Mouse (Mus musculus): ENCODE measurements around the gene Hsd3b6.

DNA sequence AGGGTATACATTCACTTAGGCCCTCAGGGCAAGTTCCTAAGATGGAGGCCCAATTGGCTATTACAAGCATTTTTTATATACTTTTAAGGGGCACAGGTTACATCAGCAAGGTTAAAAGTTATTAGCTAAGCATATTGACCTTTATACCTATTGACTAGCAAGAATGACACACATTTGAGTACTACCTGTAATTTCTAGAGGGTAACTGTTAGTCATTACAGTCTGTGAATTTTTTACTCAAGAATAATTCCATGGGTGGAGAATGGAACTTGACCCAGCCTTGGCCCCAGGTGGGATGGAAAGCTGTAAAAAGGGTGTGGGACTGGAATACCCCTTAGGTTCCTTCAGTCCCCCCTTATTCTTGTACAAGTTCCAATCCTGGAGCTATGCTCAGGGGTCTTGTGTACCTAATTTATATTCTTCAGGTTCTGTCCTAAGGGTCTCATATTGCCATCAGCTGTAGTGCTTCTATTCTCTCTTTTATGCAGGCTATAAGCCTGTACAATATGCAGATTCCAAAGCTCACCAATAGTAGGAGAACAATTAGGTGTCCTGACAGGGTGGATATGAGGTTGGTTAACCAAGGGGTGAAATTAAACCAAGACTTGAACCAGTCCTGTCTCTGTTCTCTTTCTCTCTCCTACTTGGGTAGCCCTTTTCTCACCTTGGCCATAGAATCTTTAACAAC, 31.9 kb downstream of the Hsd3b6 start:
- TF ChIP-seq CTCF (IDR thresholded peaks at IDR 0.05 in 2 of 3, conservative IDR thresholded peaks at IDR 0.05 in 1 of 3; ENCODE audit: control insufficient read depth in 1 of 3, insufficient read depth in 1 of 3, low read depth in 2 of 3, low read length in 3 of 3, poor library complexity in 1 of 3, severe bottlenecking in 1 of 3) (no peak), USF1 (IDR thresholded peaks at IDR 0.05; ENCODE audit: low read depth, low read length) (no peak), POLR2A (IDR thresholded peaks at IDR 0.05; ENCODE audit: control insufficient read depth in 1 of 2, insufficient read depth in 1 of 2, low read depth in 1 of 2, low read length in 2 of 2, poor library complexity in 1 of 2) (no peak), MYC (IDR thresholded peaks at IDR 0.05; ENCODE audit: low read depth, low read length) (no peak), GATA1 (IDR thresholded peaks at IDR 0.05; ENCODE audit: low read depth, low read length) (no peak), NELFE (IDR thresholded peaks at IDR 0.05; ENCODE audit: low read depth, low read length) (no peak), ZMIZ1 (IDR thresholded peaks at IDR 0.05; ENCODE audit: low read depth, low read length) (no peak), TCF12 (IDR thresholded peaks at IDR 0.05; ENCODE audit: low read depth, low read length) (no peak), GABPA (IDR thresholded peaks at IDR 0.05; ENCODE audit: low read depth, low read length) (no peak), EP300 (IDR thresholded peaks at IDR 0.05; ENCODE audit: low read depth in 1 of 2, low read length in 2 of 2) (no peak)

All from MEL (cell line).